Mouse (Mus musculus): ENCODE results near the gene Olfr598.
"Not testable (repeated sequence)": the region's sequence is repeated elsewhere in the genome, so short reads cannot be mapped to it uniquely, and the experiment has no call there.

Gene Olfr598

GRCm38 (mm10) chr7:103323268-103323667, at the start of gene Olfr598:
Gene Olfr598 (plus strand): TSS chr7:103323568.
- DNase-seq (ENCODE audit: low spot score in 2 of 2): no peak

GRCm38 (mm10) chr7:103305348-103305747, 18.0 kb upstream of the Olfr598 start, which contains the start of gene Olfr596:
Gene Olfr596 (plus strand): TSS chr7:103305648.
- not testable (repeated sequence) for DNase-seq (ENCODE audit: low spot score in 2 of 2)

- not testable (repeated sequence) for DNase-seq (ENCODE audit: low spot score in 2 of 2)
Observed at GRCm38 (mm10) chr7:103316015-103316414, 7.4 kb upstream of the Olfr598 start, which contains the start of gene Olfr597. Gene Olfr597 (plus strand): TSS chr7:103316315.

GRCm38 (mm10) chr7:103335617-103336016, 12.2 kb downstream of the Olfr598 start, which contains the start of gene Olfr599:
Gene Olfr599 (plus strand): TSS chr7:103335917.
- DNase-seq (ENCODE audit: low spot score in 2 of 2): no peak

DNA sequence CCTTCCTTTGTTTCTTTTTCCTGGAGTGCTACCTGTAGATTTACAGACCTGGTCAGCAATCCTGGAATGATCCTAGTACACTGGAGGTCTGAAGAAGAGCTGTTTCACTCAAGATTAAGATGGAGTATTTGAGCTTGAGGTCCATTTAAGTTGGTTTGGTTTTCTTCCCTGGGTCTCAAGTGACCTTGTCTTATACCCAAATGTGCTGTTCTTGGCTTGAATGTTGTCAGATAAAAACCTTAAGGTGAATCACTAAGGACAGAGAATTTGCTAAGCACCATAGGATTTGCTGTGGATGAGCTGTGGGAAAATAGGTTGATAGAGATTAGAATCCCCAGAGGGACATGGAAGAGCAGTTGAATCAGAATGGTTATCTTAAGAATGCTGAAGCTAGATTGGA, 26.2 kb downstream of the Olfr598 start, which contains the start of gene Olfr600:
Gene Olfr600, minus strand, starts transcription at position 101 of the 400 bp plus-strand sequence.
- no peak for DNase-seq (ENCODE audit: low spot score in 2 of 2)

GRCm38 (mm10) chr7:103362555-103362954, 39.2 kb downstream of the Olfr598 start, which contains the start of gene Olfr601:
Gene Olfr601 (minus strand): TSS chr7:103362655.
- no peak for DNase-seq (ENCODE audit: low spot score in 2 of 2)

All from cerebellum, postnatal 4 days (tissue).